Mouse (Mus musculus) ES-E14 (cell line): ENCODE data around the gene Zp3. TPM values are rescaled to one million over a fixed set of nuclear protein-coding genes. Genes with fewer than 3 reads are reported as not detected.

ENCODE experiments used
- DNase-seq: peaks from one replicate; pipeline ENCODE4 v3.0.0-alpha.2; 2013; ENCODE audit warnings: low read depth, low spot score
- H3K27ac ChIP-seq: 2 replicates; pipeline ENCODE4 v1.5.1; 2012; ENCODE audit warnings: low read depth, mild to moderate bottlenecking, low read length, moderate library complexity, mixed read lengths; ENCODE audit not compliant: poor library complexity, insufficient read depth, severe bottlenecking
- H3K36me3 ChIP-seq: 2 replicates; pipeline ENCODE4 v1.6.1; 2012; ENCODE audit warnings: mild to moderate bottlenecking, low read length, moderate library complexity, mixed read lengths; ENCODE audit not compliant: control insufficient read depth, poor library complexity, insufficient read depth, severe bottlenecking
- H3K4me1 ChIP-seq, 2 experiments: fragments of 150-350 bp in 1 of 2; sonication (generic) in 1 of 2; 2 replicates each; pipeline ENCODE4 v1.6.1; 2012; ENCODE audit warnings: low read length in 2 of 2, mild to moderate bottlenecking in 1 of 2, mixed read lengths in 1 of 2; ENCODE audit not compliant: control insufficient read depth in 2 of 2, insufficient read depth in 2 of 2, poor library complexity in 1 of 2
- H3K4me3 ChIP-seq, 2 experiments: fragments of 150-350 bp in 1 of 2; sonication (generic) in 1 of 2; 2 replicates each; pipeline ENCODE4 v1.5.1; 2012; ENCODE audit warnings: low read length in 2 of 2, low read depth in 1 of 2, mild to moderate bottlenecking in 1 of 2, mixed read lengths in 1 of 2; ENCODE audit not compliant: insufficient read depth in 1 of 2, poor library complexity in 1 of 2, severe bottlenecking in 1 of 2
- H3K9ac ChIP-seq: 2 replicates; pipeline ENCODE4 v1.6.1; 2012; ENCODE audit warnings: low read depth, mild to moderate bottlenecking, low read length, mixed read lengths; ENCODE audit not compliant: poor library complexity, insufficient read depth, severe bottlenecking
- H3K9me3 ChIP-seq: fragments of 150-350 bp; sonication (generic); 2 replicates; pipeline ENCODE4 v1.6.1; 2012; ENCODE audit warnings: low read depth, mild to moderate bottlenecking, low read length; ENCODE audit not compliant: control insufficient read depth, insufficient read depth
- CHD2 ChIP-seq: IDR thresholded peaks from 2 replicates; pipeline ENCODE4 v1.6.1; 2014; ENCODE audit warnings: mild to moderate bottlenecking, low read depth, low read length, inconsistent platforms
- HCFC1 ChIP-seq: IDR thresholded peaks from 2 replicates; pipeline ENCODE4 v1.6.1; 2012; ENCODE audit warnings: low read length, inconsistent platforms, borderline replicate concordance; ENCODE audit not compliant: insufficient read depth
- MAFK ChIP-seq: IDR thresholded peaks from 2 replicates; pipeline ENCODE4 v1.6.1; 2014; ENCODE audit warnings: mild to moderate bottlenecking, low read depth, low read length, inconsistent platforms; ENCODE audit not compliant: insufficient read depth
- ZC3H11A ChIP-seq: IDR thresholded peaks from 2 replicates; pipeline ENCODE4 v1.6.1; 2012; ENCODE audit warnings: low read depth, mild to moderate bottlenecking, inconsistent platforms, low read length, borderline replicate concordance
- ZNF384 ChIP-seq: IDR thresholded peaks from 2 replicates; pipeline ENCODE4 v1.6.1; 2012; ENCODE audit warnings: low read depth, low read length, inconsistent platforms
- in situ Hi-C, 2 experiments: fragments of 600-800 bp; cut with MboI; formaldehyde crosslinking; loops; one replicate each; pipeline ENCODE4 v1.15.1; 2025; ENCODE audit warnings: low sequenced_read_pairs in 2 of 2, inconsistent platforms in 1 of 2; ENCODE audit not compliant: unreplicated experiment in 2 of 2
- total RNA-seq: library from RNA; depleted of rRNA; stranded (reverse); fragments of 300-350 nt; gene quantifications from 2 replicates; pipeline ENCODE4 v1.2.3, GENCODE M21; 2012

Gene Zp3
- total RNA-seq, 1 experiment, result 12.7 TPM

GRCm38 (mm10) chr5:135994335-135994724, 14.4 kb downstream of the Zp3 start:
- no peak for DNase-seq
- Histone ChIP-seq H3K27ac (no peak overlapping the region), H3K36me3 (peaks cover 5% of the 10 kb centered on the region; the same call in 1 of the 2 replicates), H3K4me1 (peaks cover 0 to 4% of the 10 kb centered on the region in 2 experiments; a peak in 1 of 4 replicates), H3K9ac (no peak overlapping the region), H3K4me3 (peak overlapping the region in 1 of 2 experiments; percentile 74; a peak in 2 of 4 replicates), H3K9me3 (no peaks in the 10 kb centered on the region)
- TF ChIP-seq HCFC1 (no peak), MAFK (no peak), ZNF384 (no peak), CHD2 (no peak), ZC3H11A (no peak)
- in situ Hi-C loops, result no loop called here

- no peaks in the 10 kb centered on the region for H3K9me3 ChIP-seq
- peak within 1 kb of the TSS; percentile 84 for H3K9ac ChIP-seq
- H3K27ac ChIP-seq, result peak within 1 kb of the TSS; percentile 60; the same call in 1 of the 2 replicates
- DNase-seq, result peak; percentile 75
- in situ Hi-C loops, result no loop called here
- peaks cover 10% of the 10 kb centered on the region; the same call in 1 of the 2 replicates for H3K36me3 ChIP-seq
- H3K4me3 ChIP-seq, result peak within 1 kb of the TSS; percentile 74 to 79
- TF ChIP-seq HCFC1, result peak; percentile 98
- no peak for TF ChIP-seq CHD2
- peaks cover 0 to 6% of the 10 kb centered on the region in 2 experiments; a peak in 1 of 4 replicates for H3K4me1 ChIP-seq
These were observed 15.1 kb downstream of the Zp3 start, which contains the start of gene Dtx2 for GRCm38 (mm10) chr5:135994725-135995687. Gene Dtx2, plus strand, starts transcription at chr5:135994800.

GRCm38 (mm10) chr5:135996162-135996561, 16.3 kb downstream of the Zp3 start:
- H3K9me3 ChIP-seq, result no peaks in the 10 kb centered on the region
- no peak overlapping the region for H3K9ac ChIP-seq
- H3K4me1 ChIP-seq, result peaks cover 0 to 6% of the 10 kb centered on the region in 2 experiments; a peak in 1 of 4 replicates
- no peak overlapping the region for H3K4me3 ChIP-seq
- H3K36me3 ChIP-seq, result peaks cover 10% of the 10 kb centered on the region; the same call in 1 of the 2 replicates
- in situ Hi-C loops, result no loop called here
- no peak for DNase-seq
- no peak overlapping the region for H3K27ac ChIP-seq
- no peak for TF ChIP-seq HCFC1
- TF ChIP-seq ZNF384, result no peak

GRCm38 (mm10) chr5:136001222-136001621, 21.3 kb downstream of the Zp3 start:
- peak overlapping the region; percentile 64 for H3K27ac ChIP-seq
- peaks cover 3 to 8% of the 10 kb centered on the region in 2 experiments; a peak in 3 of 4 replicates for H3K4me1 ChIP-seq
- no peak overlapping the region for H3K4me3 ChIP-seq
- DNase-seq, result no peak
- H3K9me3 ChIP-seq, result no peaks in the 10 kb centered on the region
- peaks cover 10% of the 10 kb centered on the region; the same call in 1 of the 2 replicates for H3K36me3 ChIP-seq
- no peak overlapping the region for H3K9ac ChIP-seq
- TF ChIP-seq MAFK, result peak; percentile 78
- TF ChIP-seq ZNF384, result no peak
- in situ Hi-C loops, result no loop called here
